Mouse (Mus musculus) gastrocnemius, postnatal 36 days (tissue): ENCODE measurements around the gene Atp13a3. TPM values are rescaled to one million over a fixed set of nuclear protein-coding genes. Genes with fewer than 3 reads are reported as not detected.

Experiments
- DNase-seq, 2 experiments: peaks; one replicate each; pipeline ENCODE4 v3.0.0; 2022
- intact Hi-C: fragments of 180-260 bp; cut with DNase I; formaldehyde crosslinking; loops from one replicate; pipeline ENCODE4 v1.15.1; 2025
- total RNA-seq, 2 experiments: library from RNA; stranded (reverse); gene quantifications; 2 replicates each; pipeline ENCODE4 v1.2.3; 2021

Atp13a3 gene
- total RNA-seq, 2 experiments from 2014 or later, result 35.7 to 38.4 TPM

- DNase-seq, result no peak
- intact Hi-C loops, result no loop called here
Measured at GRCm38 (mm10) chr16:30283743-30284337, 121.9 kb downstream of the Atp13a3 start.

- intact Hi-C loops, result no loop called here
- no peak for DNase-seq
Measured at GRCm38 (mm10) chr16:30282844-30283495, 122.8 kb downstream of the Atp13a3 start, which contains the start of gene Lrrc15. Lrrc15 (minus strand) TSS chr16:30283256.

GRCm38 (mm10) chr16:30280676-30281297 lies 125.0 kb downstream of the Atp13a3 start:
- intact Hi-C loops, result no loop called here
- DNase-seq, result no peak

GRCm38 (mm10) chr16:30278406-30278805 lies 127.4 kb downstream of the Atp13a3 start:
- intact Hi-C loops, result no loop called here
- no peak for DNase-seq

GRCm38 (mm10) chr16:30275558-30276340 lies 130.0 kb downstream of the Atp13a3 start:
- no peak for DNase-seq
- intact Hi-C loops, result no loop called here

GRCm38 (mm10) chr16:30273065-30273464 lies 132.7 kb downstream of the Atp13a3 start:
- intact Hi-C loops, result no loop called here
- DNase-seq, result no peak

GRCm38 (mm10) chr16:30271941-30272595 lies 133.7 kb downstream of the Atp13a3 start:
- intact Hi-C loops, result no loop called here
- DNase-seq, result no peak

GRCm38 (mm10) chr16:30271223-30271761 lies 134.5 kb downstream of the Atp13a3 start:
- intact Hi-C loops, result no loop called here
- DNase-seq, result no peak

GRCm38 (mm10) chr16:30267359-30267758 lies 138.4 kb downstream of the Atp13a3 start, which contains the start of gene Cpn2:
Cpn2 (minus strand) TSS chr16:30267499.
- no peak for DNase-seq
- intact Hi-C loops, result no loop called here

- intact Hi-C loops, result no loop called here
- no peak for DNase-seq
Measured at GRCm38 (mm10) chr16:30266561-30266960, 139.2 kb downstream of the Atp13a3 start.

- intact Hi-C loops, result no loop called here
Measured at GRCm38 (mm10) chr16:30265611-30266010, 140.2 kb downstream of the Atp13a3 start.

GRCm38 (mm10) chr16:30263156-30263555 lies 142.6 kb downstream of the Atp13a3 start:
- intact Hi-C loops, result no loop called here
- no peak for DNase-seq

More at GRCm38 (mm10) chr16:30265611-30266010, 140.2 kb downstream of the Atp13a3 start:
- DNase-seq, result no peak

GRCm38 (mm10) chr16:30262664-30263063 lies 143.1 kb downstream of the Atp13a3 start:
- intact Hi-C loops, result no loop called here
- peak; percentile 51 to 60 for DNase-seq

Other genes with a start within 250 kb of the Atp13a3 start
- gene Cpn2, start 138.5 kb downstream of the Atp13a3 start, total RNA-seq, result not detected
- under 1 TPM; 0.10 to 0.17 TPM for gene Lrrc15, start 122.7 kb downstream of the Atp13a3 start, total RNA-seq
- gene Gp5, start 95.2 kb downstream of the Atp13a3 start, total RNA-seq, result not detected
- 1 to 10 TPM; 1.8 to 2.5 TPM for gene Tmem44, start 144.9 kb upstream of the Atp13a3 start, total RNA-seq
- gene Lsg1, start 181.6 kb upstream of the Atp13a3 start, total RNA-seq, result 10 to 100 TPM; 17.5 to 20.2 TPM
- gene Fam43a, start 193.7 kb upstream of the Atp13a3 start, total RNA-seq, result 1 to 10 TPM; 5.4 to 6.3 TPM